Mouse (Mus musculus): Measurements from ENCODE around the gene Trim17.

The Trim17 gene

DNA sequence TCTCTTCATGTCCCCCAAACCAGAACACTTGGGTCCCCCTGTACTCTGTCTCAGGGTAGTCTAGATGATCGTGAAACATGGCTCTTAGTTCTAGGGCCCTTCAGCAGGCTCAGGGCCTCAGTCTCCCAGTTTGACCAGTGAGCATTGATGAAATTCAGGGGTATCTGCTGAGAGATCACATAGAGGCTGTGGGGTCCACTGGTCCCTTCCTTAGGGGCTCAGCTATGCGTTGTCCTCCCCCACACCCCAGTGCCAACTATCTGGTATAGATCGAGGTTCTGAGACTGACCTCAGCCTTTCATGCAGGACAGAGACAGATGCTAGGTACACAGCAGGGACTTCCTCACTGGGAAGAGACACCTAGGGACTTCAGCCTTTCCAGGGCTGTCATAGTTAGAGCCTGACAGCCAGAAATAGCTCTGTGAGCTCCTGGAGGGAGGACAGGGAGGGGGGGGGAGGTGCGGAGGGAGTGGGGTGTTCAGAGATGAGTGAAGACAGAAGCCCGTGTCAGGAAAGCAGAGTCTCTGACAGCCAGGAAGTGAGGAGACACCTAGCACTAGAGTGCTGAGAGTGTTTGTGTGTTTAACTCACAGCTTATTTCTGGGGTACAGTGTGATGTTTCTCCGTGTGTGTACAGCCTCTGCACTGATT, 29.3 kb downstream of the Trim17 start:
- in situ Hi-C loops (cut with MboI; ENCODE audit: unreplicated experiment in 2 of 2): no loop called here

DNA sequence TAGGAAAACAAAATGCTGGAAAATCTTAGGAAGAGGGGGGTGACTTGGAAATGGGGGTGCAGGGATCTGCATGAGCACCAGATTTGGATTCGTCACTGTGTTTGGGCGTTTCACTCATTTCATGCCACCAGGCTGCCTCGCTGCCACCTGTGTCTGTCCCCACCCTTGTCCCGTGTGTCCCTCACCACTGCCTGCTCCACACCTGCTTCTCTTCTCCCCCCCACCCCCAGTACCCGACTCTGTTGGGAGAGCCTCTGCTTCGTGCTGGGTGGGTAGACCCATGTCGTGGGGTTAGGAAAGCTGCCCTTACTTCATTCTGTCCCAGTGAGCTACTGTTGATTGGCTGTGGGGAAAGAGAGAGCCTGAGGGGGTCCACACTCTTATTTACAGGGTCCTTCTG, 30.2 kb downstream of the Trim17 start:
- in situ Hi-C loops (cut with MboI; ENCODE audit: unreplicated experiment in 2 of 2): no loop called here

DNA sequence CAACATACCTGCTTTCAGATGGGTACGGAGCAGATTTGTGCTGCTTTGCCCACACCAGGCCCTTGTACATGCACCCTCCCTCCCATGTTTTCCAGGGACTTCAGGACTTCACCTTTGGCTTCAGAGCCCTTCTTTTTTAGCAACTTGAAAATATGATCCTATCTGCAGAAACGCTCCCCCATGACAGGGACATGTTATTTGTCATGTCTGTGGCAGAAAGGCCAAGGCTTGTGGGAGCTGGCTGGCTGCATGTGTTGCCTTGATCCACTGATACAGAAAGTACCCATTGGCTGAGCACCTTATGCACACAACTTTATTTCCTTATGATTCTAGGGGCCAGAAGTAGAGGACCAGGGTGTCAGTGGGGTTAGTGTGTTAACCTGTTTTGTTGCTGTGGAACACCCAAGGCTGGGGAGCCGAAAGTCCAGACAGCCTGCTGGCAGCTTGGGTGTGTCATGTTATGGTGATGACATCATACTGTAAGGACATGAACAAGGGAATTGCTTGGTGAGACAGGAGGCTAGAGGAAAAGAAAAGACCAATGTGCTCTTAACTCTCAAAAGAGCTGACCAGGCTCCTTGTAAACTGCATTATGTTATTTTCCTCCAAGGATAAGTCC, 30.9 kb downstream of the Trim17 start:
- in situ Hi-C loops (cut with MboI; ENCODE audit: unreplicated experiment in 2 of 2): no loop called here

DNA sequence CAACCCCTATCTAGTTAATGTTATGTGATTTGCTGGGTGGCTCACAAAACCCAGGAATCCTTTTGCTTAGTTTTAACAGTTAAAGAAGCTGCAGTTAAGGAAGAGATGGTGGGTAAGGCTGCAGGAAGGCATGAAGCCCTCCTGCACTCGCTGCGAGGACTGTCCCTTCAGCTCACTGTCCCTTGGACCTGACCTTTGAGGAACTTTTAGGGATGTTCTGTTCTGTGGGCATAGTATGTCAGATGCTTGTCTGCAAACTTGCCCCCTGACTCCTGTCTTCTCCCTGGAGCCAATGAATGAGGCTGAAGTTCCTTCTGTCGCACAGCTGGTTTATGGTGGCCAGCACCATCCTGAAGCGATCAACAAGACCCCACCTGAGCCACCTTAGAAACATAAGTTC, 34.7 kb downstream of the Trim17 start:
- in situ Hi-C loops (cut with MboI; ENCODE audit: unreplicated experiment in 2 of 2): no loop called here

DNA sequence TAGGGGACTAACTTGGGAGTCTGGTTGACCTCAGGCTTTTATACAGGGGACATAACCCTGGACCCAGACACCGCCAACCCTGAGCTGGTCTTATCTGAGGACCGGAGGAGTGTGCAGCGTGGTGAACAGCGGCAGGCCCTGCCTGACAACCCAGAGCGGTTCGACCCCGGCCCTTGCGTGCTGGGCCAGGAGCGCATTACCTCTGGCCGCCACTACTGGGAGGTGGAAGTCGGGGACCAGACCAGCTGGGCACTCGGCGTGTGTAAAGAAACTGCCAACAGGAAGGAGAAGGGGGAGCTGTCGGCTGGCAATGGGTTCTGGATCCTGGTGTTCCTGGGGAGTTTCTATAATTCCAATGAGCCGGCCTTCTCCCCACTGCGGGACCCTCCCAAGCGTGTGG, 35.7 kb downstream of the Trim17 start:
- in situ Hi-C loops (cut with MboI; ENCODE audit: unreplicated experiment in 2 of 2): no loop called here

DNA sequence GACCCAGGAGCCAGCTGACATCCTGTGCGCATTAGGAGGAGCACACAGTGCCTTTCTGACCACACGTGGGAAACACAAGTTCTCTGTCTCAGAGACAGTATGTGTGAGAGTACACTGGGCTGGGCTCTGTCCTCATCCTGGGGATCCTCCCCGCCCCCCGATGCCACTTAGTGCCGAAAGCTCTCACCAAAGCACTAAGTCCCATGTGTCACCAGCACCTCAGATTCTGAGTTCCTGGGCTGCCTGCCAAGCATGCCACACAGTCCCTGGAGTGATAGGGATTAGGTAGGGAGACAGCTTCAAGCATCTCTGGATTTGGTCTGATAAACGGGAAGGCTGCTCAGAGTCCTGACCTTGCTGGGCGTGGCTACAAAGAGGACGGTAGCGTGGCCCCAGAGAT, 36.3 kb downstream of the Trim17 start:
- in situ Hi-C loops (cut with MboI; ENCODE audit: unreplicated experiment in 2 of 2): no loop called here

DNA sequence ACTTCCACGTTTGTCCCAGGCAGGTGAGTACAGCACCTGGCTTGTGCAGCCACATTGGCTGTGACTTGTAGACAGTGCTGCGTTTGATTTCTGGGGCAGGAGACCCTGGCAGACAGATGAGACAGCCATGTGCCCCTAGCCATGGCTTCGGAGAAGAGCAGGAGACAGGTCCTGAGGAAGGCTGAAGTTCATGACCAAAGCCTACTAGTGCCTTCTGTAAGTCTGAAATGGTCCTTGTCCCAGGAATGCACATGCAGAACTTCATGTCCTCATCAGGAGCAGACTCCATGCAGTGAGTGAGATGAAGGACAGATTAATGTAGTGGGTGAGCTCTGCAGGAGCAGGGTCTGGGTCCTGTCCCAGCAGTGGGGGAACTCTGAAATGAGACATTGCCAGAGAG, 37.4 kb downstream of the Trim17 start:
- in situ Hi-C loops (cut with MboI; ENCODE audit: unreplicated experiment in 2 of 2): no loop called here

DNA sequence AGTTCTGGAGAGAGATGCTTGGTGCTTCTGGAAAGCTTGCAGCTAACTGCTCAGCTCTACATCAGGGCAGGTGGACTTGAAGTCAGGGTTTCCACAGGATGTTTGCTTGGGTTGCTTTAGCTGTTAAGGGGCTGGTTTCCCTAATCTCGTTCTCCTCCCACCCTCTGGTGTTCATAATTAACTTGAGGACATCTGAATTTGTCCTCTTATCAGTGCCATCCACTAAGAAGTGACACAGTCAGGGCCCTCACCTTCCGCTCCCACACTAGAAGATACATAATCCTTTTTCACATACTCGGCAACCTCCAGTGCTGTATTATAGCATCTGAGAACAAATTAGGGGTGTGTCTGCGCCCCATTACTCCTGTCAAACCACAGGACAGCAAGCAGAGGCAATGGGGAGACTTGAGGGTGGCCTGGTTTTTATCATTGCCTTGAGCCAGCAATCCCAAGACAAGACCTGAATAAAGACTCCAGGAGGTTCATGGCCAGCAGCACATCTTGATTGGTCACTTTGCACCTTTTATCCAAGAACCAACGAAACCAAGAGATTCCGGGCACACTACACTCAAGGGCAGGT, 38.7 kb downstream of the Trim17 start:
- in situ Hi-C loops (cut with MboI; ENCODE audit: unreplicated experiment in 2 of 2): no loop called here

DNA sequence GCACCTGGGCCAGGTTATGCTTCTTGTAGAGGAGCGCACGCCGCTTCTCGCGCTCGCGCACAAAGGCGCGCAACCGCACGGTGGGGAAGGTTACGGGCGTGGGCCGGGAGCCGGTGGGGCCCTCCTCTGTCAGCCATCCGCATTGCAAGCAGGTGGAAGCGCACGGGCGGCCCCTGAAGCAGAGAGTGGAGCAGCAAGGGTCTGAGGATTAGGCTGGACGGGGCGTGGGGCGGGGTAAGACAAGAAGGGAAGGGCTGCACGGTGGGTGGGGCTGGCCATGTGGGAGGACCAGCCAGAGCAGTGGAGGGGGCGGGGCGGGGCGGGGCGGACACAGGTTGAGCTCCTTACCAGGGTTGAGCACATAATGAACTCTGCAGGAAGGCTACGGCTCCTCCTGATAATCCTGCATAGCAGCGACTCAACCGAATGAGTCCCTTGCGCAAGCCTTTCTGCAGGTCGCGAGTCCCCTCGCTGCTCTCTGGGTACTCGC, 39.9 kb downstream of the Trim17 start:
- in situ Hi-C loops (cut with MboI; ENCODE audit: unreplicated experiment in 2 of 2): no loop called here

DNA sequence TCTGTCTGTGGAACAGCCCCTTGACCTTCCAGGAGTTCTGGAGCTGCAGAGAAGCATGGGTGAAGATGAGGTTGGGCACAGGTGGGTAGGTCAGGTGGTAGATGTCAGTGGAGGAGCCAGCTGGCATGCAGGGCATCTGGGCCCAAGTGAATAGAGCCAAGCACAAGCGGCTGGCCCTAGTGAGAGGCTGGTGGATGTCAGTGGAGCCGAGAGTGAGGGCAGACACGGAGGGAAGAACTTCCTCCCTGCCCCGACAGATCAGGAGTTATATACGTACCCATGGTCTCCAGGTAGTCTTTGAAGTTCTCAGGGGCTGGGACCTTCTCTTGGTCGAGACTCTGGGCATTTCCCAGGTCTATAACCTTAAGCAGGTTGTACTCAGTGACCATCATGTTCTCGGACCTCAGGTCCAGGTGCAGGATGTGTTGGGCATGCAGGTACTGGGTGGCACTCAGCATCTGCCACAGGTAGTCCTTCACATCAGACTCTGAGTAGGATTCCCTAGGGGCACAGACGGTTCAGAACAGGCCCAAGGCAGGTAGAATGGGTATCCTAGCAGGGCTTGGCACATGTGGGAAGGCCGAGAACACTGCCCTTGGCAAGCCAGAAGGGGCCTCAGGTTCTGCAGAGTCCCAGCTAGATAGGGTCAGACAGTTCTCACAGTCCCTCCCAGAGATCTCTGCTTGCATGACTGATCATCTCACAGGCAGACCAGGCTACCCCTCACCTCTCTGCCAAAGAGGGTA, 40.7 kb downstream of the Trim17 start:
- in situ Hi-C loops (cut with MboI; ENCODE audit: unreplicated experiment in 2 of 2): no loop called here

DNA sequence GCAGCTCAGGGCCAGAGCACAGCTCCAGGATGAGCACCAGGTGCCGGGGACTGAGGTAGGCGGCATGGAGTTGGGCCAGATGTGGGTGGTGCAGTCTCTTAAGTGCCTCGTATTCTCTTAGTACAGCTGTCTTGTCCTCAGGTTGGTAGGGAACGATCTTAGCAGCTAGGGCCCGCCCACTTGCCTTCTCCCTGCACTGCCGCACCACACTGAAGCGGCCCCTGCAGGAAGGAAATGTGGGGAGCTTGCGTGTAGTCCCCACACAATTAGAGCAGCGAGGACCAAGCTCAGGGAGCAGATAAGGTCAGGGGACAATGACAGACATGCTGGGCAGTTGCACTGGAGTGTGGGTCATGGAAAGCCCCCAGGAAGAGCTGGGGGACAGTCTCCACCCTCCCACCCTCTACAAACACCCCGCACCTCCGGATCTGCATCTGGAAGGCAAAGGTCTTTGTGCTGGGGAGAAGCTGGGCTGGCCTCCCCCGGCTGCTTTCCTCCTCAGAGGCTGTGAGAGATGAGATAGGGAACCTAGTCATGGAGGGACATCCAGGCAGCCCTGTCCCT, 41.4 kb downstream of the Trim17 start:
- in situ Hi-C loops (cut with MboI; ENCODE audit: unreplicated experiment in 2 of 2): no loop called here

DNA sequence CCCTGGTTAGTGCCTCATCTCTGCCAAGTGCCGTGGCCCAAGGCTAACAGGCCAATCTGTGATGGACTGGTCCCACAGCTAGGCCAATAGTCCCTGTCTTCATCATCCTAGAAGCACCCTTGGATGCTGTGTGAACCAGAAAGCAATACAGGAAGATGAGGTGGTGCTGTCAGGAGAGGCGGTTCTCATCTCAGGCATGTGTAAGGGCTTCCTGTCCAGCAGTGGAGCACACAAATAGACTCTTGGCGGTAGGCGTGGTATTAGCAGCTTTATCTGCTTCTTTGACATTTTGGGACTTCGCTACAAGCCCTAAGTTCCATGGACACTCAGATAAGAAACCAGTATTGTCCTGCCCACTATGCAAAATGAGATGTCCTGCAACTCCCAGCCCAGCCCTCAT, 43.1 kb downstream of the Trim17 start:
- in situ Hi-C loops (cut with MboI; ENCODE audit: unreplicated experiment in 2 of 2): no loop called here

DNA sequence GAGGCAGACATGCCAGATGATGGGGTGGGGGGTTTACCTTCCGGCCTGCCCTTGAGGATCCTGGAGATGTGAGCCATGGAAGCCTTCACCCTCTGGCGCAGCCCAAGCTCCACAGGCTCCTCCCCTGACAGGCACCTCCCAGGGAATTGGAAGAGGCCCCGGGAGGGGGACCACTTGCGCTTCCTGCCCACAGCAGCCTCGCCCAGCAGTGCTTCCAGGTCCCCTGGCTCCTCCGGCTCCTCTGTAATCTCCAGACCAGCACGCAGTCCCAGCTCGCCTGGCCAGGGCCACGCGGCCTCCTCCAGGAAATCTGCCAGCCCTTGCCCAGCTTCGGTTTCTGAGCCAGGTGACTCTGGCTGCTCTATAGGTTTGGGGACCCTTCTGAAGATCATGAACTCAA, 44.7 kb downstream of the Trim17 start:
- in situ Hi-C loops (cut with MboI; ENCODE audit: unreplicated experiment in 2 of 2): no loop called here

DNA sequence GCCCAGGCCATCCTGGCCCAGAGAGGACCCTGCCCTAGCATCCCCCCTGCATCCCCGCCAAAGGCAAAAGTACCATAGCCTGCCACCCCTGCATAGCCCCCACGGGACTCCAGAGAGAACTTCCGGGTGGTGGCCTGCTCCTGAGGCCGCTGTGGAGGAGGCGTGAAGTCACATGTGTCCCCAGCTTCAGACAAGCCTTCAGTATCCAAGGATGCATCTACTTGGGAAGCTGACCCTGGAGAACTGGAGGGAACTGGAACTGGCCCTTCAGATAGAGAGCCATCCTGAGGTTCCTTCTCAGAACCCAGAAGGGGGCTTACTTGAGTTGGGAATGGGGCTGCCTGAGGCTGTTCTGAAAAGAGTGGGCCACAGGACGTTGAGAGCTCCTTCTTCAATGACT, 45.3 kb downstream of the Trim17 start:
- in situ Hi-C loops (cut with MboI; ENCODE audit: unreplicated experiment in 2 of 2): loop anchor here in 1 of 2 experiments (25.0 kb wide), 1 partner anchor 588 kb away; the partner anchor contains the start of gene 1810065E05Rik

DNA sequence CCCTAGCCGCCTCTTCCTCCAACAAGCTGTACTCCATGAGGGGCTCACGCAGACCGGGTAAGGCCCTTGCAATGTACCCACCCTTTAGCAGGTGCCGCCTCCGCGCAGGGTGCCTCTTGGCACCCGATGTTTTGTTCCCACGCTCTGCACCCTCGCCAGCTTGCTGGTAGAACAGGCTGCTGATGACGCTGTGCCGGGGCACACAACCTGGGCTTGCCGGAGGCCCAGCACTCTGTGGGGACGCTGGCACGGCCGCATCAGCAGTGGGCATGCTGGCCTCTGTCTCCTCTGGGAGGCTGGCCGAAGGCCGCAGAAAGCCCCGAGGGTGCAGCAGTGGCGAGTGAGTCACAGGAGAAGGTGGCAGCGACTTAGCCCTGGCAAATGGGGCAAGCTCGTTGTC, 46.1 kb downstream of the Trim17 start:
- in situ Hi-C loops (cut with MboI; ENCODE audit: unreplicated experiment in 2 of 2): loop anchor here in 1 of 2 experiments (25.0 kb wide), 1 partner anchor 588 kb away; the partner anchor contains the start of gene 1810065E05Rik

DNA sequence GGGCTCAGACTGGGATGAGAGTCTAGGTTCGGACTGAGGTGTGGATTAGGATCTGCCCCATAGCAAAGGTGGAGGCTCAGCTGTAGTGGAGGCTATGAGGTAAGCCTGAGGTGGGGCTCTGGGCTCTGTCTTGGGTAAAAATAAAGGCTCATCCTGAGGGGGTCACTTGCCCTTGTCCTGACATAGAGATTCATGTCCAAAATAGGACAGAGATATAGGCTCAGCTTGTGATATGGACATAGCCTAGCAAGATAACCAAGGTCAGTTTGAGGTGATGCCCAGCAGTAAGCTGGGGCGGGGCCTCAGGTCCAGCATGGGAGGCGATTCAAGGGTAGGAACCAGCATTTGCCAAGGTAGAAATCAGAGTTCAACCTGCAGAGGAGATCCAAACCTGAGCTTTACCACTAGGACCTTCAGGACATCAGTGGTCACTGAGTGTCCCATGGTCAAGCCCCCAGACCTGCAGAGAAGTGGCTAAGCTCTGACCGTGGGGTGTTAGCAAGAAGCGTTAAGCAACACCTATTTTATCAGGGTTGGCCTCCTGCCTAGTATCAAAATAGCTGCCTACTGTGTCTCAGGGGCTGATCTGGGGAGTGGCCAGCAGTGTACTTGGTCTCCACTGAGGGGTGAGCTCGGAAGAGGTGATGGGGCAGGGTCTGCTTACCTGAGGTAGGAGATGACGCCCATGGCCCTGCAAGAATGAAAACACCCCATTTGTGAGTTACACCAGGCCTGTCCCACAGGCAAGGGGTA, 48.0 kb downstream of the Trim17 start:
- in situ Hi-C loops (cut with MboI; ENCODE audit: unreplicated experiment in 2 of 2): loop anchor here in 1 of 2 experiments (25.0 kb wide), 1 partner anchor 590 kb away; the partner anchor contains the start of gene 1810065E05Rik

DNA sequence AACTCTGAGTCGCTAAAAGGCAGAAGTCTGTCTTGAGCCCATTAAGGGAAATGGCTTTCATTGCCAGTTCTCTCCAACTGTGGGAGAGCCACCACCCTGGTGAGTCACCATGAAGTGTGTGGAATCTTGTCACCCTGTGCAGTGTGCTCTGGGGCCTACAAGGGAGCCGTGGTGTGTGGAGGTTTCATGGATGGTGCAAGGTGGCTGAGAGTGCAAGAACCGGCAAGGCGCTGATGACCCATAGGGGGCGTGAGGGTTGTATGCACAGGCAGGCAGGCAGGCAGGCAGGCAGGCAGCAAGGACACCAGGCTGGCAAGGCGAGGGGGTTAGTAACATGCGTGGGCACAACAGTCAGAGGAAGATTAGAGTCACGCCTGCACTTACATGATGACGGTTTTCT, 60.6 kb downstream of the Trim17 start:
- in situ Hi-C loops (cut with MboI; ENCODE audit: unreplicated experiment in 2 of 2): loop anchor here (10.0 to 25.0 kb wide), 2 partner anchors 50 to 603 kb away; partner anchors contain the start of gene 1810065E05Rik (in 1 of the 2)
